Mouse (Mus musculus) cortical plate, adult 2 months (tissue): ENCODE results near the gene Arhgef26.

Experiments
- CTCF ChIP-seq: fragments of 200-500 bp; IDR thresholded peaks from 2 replicates; pipeline ENCODE4 v1.5.1; 2011; ENCODE audit warnings: mild to moderate bottlenecking, control low read depth, low read length; ENCODE audit not compliant: insufficient read depth; ENCODE audit errors: extremely low read depth
- POLR2A ChIP-seq: fragments of 200-500 bp; IDR thresholded peaks from 2 replicates; pipeline ENCODE4 v1.6.1; 2011; ENCODE audit warnings: mild to moderate bottlenecking, low read length, control low read depth; ENCODE audit not compliant: insufficient read depth; ENCODE audit errors: extremely low read depth

DNA sequence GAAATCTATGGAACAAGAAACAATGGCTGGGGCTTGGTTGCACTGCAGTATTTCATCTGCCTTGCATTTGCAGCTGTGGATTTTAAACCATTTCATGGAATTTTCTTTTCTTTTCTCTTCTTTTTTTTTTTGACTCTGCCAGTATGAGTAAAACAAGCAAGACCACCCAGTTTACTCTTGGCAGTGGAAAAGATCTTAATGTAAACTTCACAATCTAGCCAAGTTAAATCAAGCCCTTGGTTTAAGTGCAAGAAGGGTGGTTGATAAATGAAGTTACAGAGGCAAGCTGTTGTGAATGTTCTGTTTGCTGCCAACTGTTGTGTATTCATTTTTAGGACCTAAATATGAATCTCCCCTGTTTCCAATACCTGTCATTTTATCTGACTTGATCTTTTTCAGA, 54.5 kb downstream of the Arhgef26 start:
- no peak for TF ChIP-seq CTCF
- TF ChIP-seq POLR2A = no peak
